In the genomic region with DNA sequence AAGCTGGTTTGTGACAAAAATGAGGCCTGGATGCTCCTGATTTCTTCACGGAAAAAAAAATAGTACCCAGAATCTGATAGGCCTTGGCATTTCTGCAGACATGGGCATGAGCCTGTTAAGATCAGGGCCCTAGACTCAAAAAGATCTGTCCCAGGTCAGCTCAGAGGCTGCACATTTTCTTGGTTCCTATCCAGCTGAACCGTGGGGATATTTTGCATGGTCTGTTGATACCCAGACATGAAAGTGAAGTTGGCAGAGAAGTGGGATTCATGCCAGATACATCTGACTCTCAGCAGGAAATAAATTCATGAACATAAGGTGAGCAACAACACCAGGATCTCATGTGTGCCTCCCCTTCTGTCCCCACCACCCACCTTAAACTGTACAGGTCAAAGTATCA, we compare ENCODE assay signal across 17 mouse cellular contexts.
"Had no signal": no experiment of that assay in that cellular context is flagged by ENCODE, and none has a peak within 500 bp of the region (broad histone marks: within the 10 kb centered on the region; RNA-seq: fewer than 3 reads in every experiment).

No protein-coding gene starts in this region.

- H3K9ac ChIP-seq: kidney, embryonic 15.5 days; limb, embryonic 12.5 days; limb, embryonic 15.5 days; liver, embryonic 14.5 days; liver, postnatal 0 days; lung, embryonic 14.5 days; midbrain, embryonic 12.5 days had no signal

- H3K36me3 ChIP-seq: kidney, embryonic 15.5 days; limb, embryonic 12.5 days; limb, embryonic 15.5 days; midbrain, embryonic 12.5 days had no signal

- H3K4me3 ChIP-seq: kidney, embryonic 15.5 days; layer of hippocampus, adult 2 months; limb, embryonic 12.5 days; limb, embryonic 15.5 days; midbrain, embryonic 12.5 days had no signal

- H3K4me1 ChIP-seq: kidney, embryonic 15.5 days; midbrain, embryonic 12.5 days had no signal

- H3K27me3 ChIP-seq: kidney, embryonic 15.5 days; limb, embryonic 12.5 days; limb, embryonic 15.5 days; midbrain, embryonic 12.5 days had no signal

- H3K9me3 ChIP-seq: kidney, embryonic 15.5 days; limb, embryonic 12.5 days; limb, embryonic 15.5 days; midbrain, embryonic 12.5 days had no signal

- DNase-seq: kidney, adult 18-20 months; kidney, postnatal 10 days; layer of hippocampus, adult 9-11 months; liver, postnatal 0 days; lung, embryonic 14.5 days; thymus, adult 18-20 months; thymus, postnatal 36 days had no signal

- ATAC-seq: liver, postnatal 0 days; lung, postnatal 0 days; midbrain, embryonic 16.5 days had no signal

- H3K4me2 ChIP-seq: kidney, embryonic 15.5 days; limb, embryonic 12.5 days; limb, embryonic 15.5 days; liver, embryonic 11.5 days; lung, embryonic 14.5 days; midbrain, embryonic 12.5 days had no signal

- H3K27ac ChIP-seq: kidney, embryonic 15.5 days; layer of hippocampus, adult 2 months; limb, embryonic 12.5 days; limb, embryonic 15.5 days; liver, embryonic 14.5 days; macrophage; midbrain, embryonic 12.5 days had no signal
